Mouse (Mus musculus): ENCODE data around the gene Mtch2.
"Not testable (repeated sequence)": the region's sequence is repeated elsewhere in the genome, so short reads cannot be mapped to it uniquely, and the experiment has no call there.

Mtch2 gene

DNA sequence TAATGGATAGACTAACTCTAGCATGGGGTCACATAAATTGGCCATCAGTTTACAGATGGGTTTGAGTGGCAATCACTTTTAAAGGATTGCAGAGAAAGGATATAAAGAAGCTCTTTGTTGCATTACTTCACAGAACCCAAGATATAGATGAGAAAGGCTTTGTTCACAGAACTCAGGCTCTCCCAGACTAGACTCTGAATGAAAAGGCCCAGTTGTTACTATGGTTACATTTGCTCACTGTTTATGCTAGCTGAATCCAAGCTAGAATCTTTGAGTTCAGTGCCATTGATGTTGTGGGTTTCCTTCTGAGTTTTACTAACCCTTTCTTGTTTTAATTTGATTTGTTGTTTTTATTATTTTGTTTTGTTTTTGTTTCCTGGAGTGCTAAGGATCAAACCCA, 17.2 kb downstream of the Mtch2 start:
- no peak for DNase-seq (ENCODE audit: low spot score)

- DNase-seq (ENCODE audit: low spot score) = peak; percentile 38
Observed at GRCm38 (mm10) chr2:90866524-90866923, 19.6 kb downstream of the Mtch2 start.

DNA sequence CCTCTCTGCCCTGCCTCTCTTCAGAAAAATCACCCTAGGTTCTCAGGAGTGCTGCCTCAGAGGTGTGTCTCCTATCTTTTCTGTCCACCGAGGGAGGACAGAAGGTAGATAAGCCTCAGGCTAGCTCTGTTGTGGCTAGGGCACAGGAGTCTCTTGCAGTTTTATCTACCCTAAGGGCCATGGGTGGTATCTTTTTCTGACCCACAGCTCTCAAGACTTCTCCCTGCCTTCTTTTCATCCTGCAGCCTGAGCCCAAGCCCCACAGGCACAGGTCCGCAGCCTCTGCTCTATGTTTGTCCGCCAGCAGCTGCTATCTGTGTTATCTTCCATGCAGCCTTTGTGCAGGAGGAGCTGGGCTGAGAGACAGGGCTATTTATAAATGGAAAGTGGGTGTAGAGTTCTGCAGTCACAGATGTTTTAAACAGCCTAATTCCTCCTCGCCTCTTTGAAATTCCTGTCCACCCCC, 23.2 kb downstream of the Mtch2 start:
- no peak for DNase-seq (ENCODE audit: low spot score)

DNA sequence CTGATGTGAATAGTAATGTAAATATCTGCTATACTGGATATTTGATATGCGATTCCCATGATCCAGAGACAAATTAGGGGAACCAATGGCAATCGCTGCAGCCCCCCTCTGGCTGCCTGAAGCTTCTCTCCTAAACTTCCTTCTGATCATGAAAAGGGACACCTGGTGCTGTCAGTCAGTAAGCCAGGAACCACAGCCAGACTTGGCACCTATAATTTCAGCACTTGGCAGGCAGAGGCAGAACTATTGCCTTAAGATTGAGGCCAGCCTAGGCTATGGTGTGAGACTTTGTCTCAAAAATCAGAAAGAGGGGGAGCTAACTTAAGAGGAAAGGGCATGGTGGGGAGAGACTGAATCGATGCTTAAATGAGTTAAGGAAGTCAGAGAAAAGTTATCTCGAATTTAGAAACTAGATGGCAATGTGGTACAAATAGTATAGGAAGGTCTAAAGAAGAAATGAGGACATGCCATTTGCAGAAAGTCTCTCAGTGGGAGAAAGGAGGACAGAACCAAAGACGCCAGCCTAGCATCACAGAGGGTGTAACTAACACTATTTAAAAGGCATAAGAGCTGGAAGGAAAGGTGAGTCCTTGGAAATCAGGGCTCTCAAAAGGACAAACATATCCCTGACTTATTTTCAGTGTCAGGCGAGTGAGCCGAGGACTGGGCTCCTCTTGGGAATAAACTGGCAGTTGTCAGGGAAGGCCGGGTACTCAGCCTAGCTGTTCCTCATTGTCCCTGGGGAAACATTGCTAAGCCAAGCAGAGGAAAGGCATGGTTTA, 24.4 kb downstream of the Mtch2 start:
- DNase-seq (ENCODE audit: low spot score) = no peak

DNA sequence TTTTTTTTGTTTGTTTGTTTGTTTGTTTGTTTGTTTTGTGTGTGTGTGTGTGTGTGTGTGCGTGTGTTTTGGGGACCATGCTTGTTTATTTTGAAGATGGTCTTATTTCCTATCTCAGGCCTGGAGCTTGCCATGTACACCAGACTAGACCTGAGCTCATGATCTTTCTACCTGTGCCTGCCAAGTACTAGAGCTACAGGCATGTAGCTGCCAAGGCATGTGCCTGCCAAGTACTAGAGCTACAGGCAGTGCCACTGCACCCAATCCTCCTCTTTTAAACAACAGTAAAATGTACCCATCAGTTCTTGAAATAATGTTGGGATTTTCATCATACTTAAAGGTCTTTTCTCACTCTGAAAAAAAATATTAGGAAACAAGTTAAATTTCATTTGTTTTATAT, 27.1 kb downstream of the Mtch2 start:
- no peak for DNase-seq (ENCODE audit: low spot score)

- DNase-seq (ENCODE audit: low spot score) = no peak
Observed at GRCm38 (mm10) chr2:90875239-90875638, 28.3 kb downstream of the Mtch2 start.

GRCm38 (mm10) chr2:90877584-90878259, 30.8 kb downstream of the Mtch2 start:
- DNase-seq (ENCODE audit: low spot score) = no peak

- DNase-seq (ENCODE audit: low spot score) = no peak
Observed at GRCm38 (mm10) chr2:90879419-90879818, 32.5 kb downstream of the Mtch2 start.

- no peak for DNase-seq (ENCODE audit: low spot score)
Observed at GRCm38 (mm10) chr2:90880144-90880785, 33.3 kb downstream of the Mtch2 start.

GRCm38 (mm10) chr2:90881824-90882223, 34.9 kb downstream of the Mtch2 start:
- DNase-seq (ENCODE audit: low spot score) = no peak

DNA sequence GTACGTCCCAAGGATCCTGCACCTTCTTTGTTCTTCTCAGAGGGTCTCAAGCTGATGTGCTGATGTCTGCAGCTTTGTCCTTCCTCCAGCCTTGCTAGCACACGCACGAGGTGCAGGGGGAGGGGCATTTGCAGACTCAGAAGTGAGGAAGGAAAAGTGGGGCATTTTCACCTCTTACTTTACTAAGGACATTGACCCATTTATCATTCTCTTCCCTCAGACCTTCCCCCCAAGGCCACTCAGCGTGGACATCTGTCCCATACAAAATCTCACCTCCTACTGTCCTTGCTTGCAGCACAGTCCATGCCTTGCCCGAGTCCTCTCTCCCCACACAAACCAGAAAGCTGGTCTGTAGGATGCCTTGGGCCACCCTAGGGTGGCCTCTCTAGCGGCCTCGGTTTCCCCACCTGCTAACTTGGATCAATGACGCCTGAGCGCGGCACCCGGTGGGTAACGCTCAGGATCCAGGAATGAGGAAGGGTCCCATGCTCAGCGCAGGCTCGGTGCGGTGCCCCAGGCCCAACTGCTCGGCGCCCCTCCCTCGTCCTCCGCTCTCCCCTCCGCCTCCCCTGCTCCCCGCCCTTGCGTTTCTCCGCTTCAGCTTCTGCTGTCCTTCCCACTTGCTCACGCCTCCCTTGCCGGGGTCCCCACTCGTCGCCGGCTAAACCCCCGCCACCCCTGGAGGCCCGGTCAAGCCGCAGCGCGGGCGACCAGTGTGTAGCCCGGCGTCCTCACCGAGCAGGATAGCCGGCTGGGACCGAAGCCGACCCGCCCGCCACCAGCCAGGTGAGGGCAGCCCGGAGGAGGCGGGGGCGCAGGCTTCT, 38.5 kb downstream of the Mtch2 start, which contains the start of gene C1qtnf4:
Gene C1qtnf4 (plus strand): TSS at position 643 of the 824 bp plus-strand sequence.
- no peak for DNase-seq (ENCODE audit: low spot score)

DNA sequence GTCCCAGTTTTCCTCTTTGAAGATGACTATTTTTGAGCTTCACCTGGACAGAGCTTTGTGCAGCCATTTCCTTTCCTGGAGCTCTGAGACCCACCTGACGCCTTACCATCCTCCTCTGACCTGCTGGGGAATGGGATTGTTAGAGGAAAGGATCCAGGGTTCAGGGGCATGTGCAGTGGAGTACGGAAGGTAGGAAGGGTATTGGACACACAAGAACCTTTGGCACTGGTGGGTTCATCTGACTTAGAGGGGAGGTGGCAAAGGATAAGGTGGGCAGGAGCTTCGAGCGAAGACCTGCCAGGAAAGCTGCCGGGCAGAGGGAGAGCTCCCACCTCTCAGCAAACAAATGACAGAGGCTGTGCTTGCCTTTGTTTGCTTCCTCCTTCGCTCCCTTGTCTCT, 39.5 kb downstream of the Mtch2 start:
- DNase-seq (ENCODE audit: low spot score) = no peak

DNA sequence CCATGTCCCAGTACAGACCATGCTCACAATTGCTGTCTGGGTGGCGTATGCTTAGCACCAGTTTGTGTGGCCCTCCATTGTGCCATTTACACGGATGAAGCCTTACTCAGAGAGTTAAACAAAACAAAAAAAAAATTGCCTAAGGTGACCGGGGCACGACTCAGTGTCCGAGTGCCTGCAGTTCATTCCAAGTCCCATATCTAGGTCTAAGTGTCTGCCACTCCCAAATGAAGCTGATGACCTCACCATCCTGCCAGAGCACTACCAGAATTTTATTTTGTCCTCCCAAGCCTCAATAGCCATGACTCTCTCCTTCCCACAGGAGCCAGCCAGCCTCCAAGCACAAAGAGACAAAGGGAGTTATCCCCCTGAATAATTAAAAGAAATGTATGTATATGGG, 40.7 kb downstream of the Mtch2 start:
- DNase-seq (ENCODE audit: low spot score) = no peak

- no peak for DNase-seq (ENCODE audit: low spot score)
Observed at GRCm38 (mm10) chr2:90889550-90890548, 42.9 kb downstream of the Mtch2 start.

DNA sequence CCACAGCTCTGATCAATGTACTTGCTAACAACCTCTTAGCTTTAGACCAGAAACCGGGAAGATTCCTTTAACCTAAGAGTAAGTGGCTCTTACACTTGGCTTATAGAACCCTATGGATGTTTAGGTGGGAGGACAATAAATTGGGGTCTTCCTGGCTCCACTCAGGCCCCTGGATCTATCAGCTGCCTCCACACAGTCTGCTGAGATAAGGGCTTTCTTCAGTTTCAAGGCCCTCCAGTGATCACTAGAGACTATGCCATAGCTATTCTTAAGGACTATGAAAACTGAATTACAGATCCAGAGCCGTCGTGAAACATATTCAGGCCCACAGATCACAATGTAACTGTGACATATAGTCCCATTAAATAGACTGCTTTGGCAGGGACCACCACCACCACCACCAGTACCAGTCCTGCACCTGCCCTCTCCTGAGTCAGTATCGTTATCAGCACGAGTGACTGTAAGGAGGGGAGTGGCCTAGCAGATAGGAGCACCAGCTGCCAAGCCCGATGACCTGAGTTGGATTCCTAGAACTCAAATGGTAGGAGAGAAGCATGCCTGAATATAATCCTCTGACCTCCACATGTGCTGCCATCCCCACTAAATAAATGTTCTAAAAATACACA, 46.8 kb downstream of the Mtch2 start:
- DNase-seq (ENCODE audit: low spot score) = no peak

DNA sequence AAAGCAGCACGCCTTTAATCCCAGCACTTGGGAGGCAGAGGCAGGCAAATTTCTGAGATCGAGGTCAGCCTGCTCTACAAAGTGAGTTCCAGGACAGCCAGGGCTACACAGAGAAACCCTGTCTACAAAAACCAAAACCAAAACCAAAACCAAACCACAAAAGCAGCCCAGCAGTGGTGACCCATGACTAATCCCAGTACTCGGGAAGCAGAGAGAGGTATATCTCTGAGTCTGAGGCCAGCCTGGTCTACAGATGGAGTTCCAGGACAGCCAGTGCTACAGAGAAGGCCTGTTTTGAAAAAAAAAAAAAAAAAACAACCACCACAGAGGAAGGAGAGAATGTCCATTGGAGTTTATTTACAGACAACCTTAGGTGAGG, 47.3 kb downstream of the Mtch2 start:
- DNase-seq (ENCODE audit: low spot score) = not testable (repeated sequence)

DNA sequence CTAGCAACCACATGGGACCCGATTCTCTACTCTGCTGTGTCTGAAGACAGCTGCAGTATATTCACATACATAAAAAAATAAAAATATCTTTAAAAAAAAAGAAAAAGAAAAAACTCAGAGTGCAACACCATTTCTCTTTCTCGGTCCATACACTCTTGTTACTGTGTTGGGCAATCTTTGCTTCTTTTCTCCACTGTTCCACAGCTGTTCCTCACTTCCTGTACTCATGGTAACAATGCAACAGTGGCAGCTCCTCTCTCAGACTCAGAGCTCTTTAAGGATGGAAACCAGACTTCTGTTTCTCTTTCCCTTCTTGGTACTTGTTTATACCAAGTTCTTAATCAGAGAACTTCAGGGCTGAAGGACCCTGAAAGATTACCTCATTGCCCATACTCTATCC, 56.4 kb downstream of the Mtch2 start:
- no peak for DNase-seq (ENCODE audit: low spot score)

DNA sequence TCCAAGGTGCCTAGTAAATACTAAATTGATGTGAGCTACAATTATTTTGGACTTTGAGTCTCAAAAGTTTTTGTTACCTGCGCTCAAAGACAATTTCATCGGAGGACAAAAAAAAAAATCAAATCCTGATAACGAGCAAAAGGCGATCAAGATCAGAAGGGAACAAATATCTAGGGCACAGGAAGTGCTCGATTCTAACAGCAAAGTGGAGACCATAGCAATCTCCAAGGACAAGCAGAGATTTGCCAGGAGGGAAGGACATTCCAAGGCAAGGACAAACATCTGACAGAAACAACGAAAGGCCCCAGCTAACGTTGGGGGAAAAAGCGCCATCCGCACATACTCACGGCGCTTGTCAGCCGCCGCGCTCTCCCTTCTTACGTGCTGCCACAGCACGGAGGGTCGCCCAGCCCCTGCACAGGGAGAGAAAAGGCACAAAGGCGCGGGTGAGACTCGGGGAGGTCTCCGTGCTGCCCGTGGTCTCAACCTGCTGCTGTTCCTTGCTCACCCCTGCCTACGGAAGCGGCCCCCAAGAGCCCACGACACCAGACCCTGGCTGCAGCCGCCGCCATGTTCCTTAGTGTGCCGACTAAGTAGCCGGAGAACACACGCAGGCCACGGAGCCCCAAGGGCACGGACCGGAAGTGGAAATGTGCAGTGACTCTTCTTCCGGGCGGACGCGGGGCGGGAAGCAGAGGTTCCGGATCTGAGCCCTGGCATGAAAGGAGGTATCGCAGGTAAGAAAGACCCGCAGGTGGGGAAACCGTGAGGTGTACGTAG, 57.3 kb downstream of the Mtch2 start, which contains the start of the genes Kbtbd4 and Ndufs3:
Gene Kbtbd4 (plus strand): TSS at position 665 of the 780 bp plus-strand sequence.
Gene Ndufs3 (minus strand): TSS at position 752 of the 780 bp plus-strand sequence.
- peak; percentile 44 for DNase-seq (ENCODE audit: low spot score)

GRCm38 (mm10) chr2:90904856-90905224, 57.9 kb downstream of the Mtch2 start:
- no peak for DNase-seq (ENCODE audit: low spot score)
